Mouse (Mus musculus) yolk sac, embryonic 10.5 days (tissue): ENCODE results near the gene Ift80.
"Not testable (repeated sequence)": the region's sequence is repeated elsewhere in the genome, so short reads cannot be mapped to it uniquely, and the experiment has no call there.

Source experiments
- DNase-seq: peaks from one replicate; pipeline ENCODE4 v3.0.0-alpha.2; 2017; ENCODE audit warnings: low spot score

Gene Ift80

GRCm38 (mm10) chr3:68986550-68986949 is 17.8 kb downstream of the Ift80 start:
- no peak for DNase-seq

GRCm38 (mm10) chr3:68980898-68981297 is 23.5 kb downstream of the Ift80 start:
- DNase-seq: no peak

- DNase-seq: no peak
These were observed 25.2 kb downstream of the Ift80 start for GRCm38 (mm10) chr3:68979187-68979586.

GRCm38 (mm10) chr3:68977696-68978095 is 26.7 kb downstream of the Ift80 start:
- no peak for DNase-seq

- DNase-seq: no peak
These were observed 28.6 kb downstream of the Ift80 start for GRCm38 (mm10) chr3:68975533-68976490.

- DNase-seq: no peak
These were observed 29.5 kb downstream of the Ift80 start for GRCm38 (mm10) chr3:68974639-68975532.

- DNase-seq: no peak
These were observed 30.8 kb downstream of the Ift80 start for GRCm38 (mm10) chr3:68973574-68973973.

GRCm38 (mm10) chr3:68969091-68969590 is 35.2 kb downstream of the Ift80 start:
- no peak for DNase-seq

- no peak for DNase-seq
These were observed 37.0 kb downstream of the Ift80 start for GRCm38 (mm10) chr3:68967404-68967803.

- no peak for DNase-seq
These were observed 37.7 kb downstream of the Ift80 start for GRCm38 (mm10) chr3:68966527-68967285.

GRCm38 (mm10) chr3:68964682-68965081 is 39.7 kb downstream of the Ift80 start:
- no peak for DNase-seq

GRCm38 (mm10) chr3:68957413-68957812 is 47.0 kb downstream of the Ift80 start:
- no peak for DNase-seq

- DNase-seq: no peak
These were observed 47.9 kb downstream of the Ift80 start for GRCm38 (mm10) chr3:68956454-68956853.

GRCm38 (mm10) chr3:68954487-68954886 is 49.9 kb downstream of the Ift80 start:
- DNase-seq: no peak

- DNase-seq: no peak
These were observed 51.7 kb downstream of the Ift80 start for GRCm38 (mm10) chr3:68952707-68953106.

GRCm38 (mm10) chr3:68951971-68952370 is 52.4 kb downstream of the Ift80 start:
- DNase-seq: not testable (repeated sequence)

GRCm38 (mm10) chr3:68949381-68949780 is 55.0 kb downstream of the Ift80 start:
- DNase-seq: no peak

- no peak for DNase-seq
These were observed 55.5 kb downstream of the Ift80 start for GRCm38 (mm10) chr3:68948918-68949317.

GRCm38 (mm10) chr3:68941867-68942266 is 62.5 kb downstream of the Ift80 start:
- no peak for DNase-seq

GRCm38 (mm10) chr3:68940311-68940710 is 64.1 kb downstream of the Ift80 start:
- no peak for DNase-seq

GRCm38 (mm10) chr3:68939312-68939711 is 65.1 kb downstream of the Ift80 start:
- no peak for DNase-seq

- DNase-seq: no peak
These were observed 67.7 kb downstream of the Ift80 start for GRCm38 (mm10) chr3:68936709-68937108.
